Mouse (Mus musculus): ENCODE data around the gene Upk2. TPM values are rescaled to one million over a fixed set of nuclear protein-coding genes. Genes with fewer than 3 reads are reported as not detected.
"Not testable (repeated sequence)": the region's sequence is repeated elsewhere in the genome, so short reads cannot be mapped to it uniquely, and the experiment has no call there.

Upk2 gene
- polyA plus RNA-seq, 1 experiment: 9.0 TPM

DNA sequence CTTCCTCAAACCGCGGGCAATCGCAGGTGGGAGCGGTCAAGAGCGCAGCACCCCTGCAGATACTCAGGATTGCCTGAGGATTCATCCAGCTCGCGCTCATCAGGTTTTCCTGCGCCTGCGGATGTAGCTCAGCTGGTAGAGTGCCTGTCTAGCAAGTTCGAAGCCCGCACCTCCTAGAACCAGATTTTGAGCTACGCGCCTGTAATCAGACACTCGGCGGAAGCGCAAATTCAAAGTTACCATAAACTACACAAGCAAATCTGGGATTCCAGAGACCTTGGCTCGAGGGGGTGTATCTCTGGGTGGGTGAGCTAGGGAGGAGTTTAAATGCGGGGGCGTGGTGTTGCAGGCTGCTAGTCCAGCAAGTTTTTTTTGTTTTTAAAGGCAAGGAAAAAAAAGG is 13.8 kb downstream of the Upk2 start, which contains the start of gene Foxr1:
TSS of gene Foxr1 (minus strand) at position 176 of the 400 bp plus-strand sequence.
- WGBS: 81% methylated on average over 19 of the region's 19 CpGs
- Histone ChIP-seq H3K27ac (ENCODE audit: insufficient read depth, low read depth, low read length) (no peak within 1 kb of the TSS), H3K36me3 (ENCODE audit: control insufficient read depth, insufficient read depth, low read length) (no peaks in the 10 kb centered on the region), H3K4me1 (ENCODE audit: control insufficient read depth, insufficient read depth, low read length) (no peaks in the 10 kb centered on the region), H3K4me3 (ENCODE audit: insufficient read depth, low read depth, low read length) (no peak within 1 kb of the TSS), H3K27me3 (replicated peaks; ENCODE audit: control insufficient read depth, insufficient read depth, low read length) (no peaks in the 10 kb centered on the region)
- TF ChIP-seq POLR2A (IDR thresholded peaks at IDR 0.05; ENCODE audit: low read depth, low read length): no peak
- TF ChIP-seq CTCF (conservative IDR thresholded peaks at IDR 0.05; ENCODE audit: insufficient read depth, insufficient read length, low read depth, low read length): no peak
- DNase-seq: no peak

DNA sequence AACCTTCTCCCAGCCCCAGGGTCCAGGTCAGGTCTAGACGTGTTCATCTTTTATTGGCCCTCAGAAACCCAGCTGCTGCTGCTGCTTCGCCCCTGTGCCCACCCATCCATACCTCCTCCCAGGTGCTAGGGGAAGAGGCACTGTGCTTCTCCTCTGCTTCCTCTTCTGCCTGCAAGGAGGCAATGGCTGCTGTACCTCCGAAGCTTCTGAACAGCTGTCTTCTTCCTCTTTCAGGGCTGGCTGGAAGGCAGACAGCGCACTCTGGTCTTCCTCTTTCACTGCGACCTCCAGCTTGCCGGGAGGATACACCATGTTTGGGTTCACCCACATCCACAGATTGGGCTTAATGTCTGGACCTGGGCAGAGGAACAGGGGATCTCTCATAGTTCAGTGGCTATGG is 19.0 kb downstream of the Upk2 start:
- H3K4me3 ChIP-seq (ENCODE audit: insufficient read depth, low read depth, low read length): no peak overlapping the region

DNA sequence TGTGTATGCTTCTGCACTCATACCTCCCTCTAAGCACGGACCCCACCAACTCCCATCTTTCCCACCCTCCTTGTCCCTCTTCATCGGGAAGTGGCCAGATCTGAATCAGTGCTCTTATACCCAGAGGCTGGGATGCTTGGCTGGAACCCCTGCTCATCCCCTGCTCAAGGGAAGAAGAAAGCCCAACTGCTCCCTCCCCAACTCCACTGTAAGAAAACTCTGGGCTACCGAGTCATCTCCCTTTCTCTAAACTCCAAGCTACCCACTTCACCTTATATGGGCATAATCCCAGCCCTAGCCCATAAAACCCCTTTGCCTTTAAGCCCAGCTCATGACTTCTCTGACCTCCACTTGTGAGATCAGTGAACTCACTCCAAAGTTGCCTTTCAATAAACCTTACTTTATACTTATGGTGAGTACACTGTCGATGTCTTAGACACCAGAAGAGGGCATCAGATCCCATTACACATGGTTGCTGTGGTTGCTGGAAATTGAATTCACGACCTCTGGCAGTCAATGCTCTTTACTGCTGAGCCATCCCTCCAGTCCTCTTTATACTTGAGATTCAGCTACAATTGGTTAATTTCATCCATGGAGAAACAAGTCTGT is 22.1 kb downstream of the Upk2 start:
- Histone ChIP-seq H3K27me3 (replicated peaks; ENCODE audit: control insufficient read depth, insufficient read depth, low read length) (no peaks in the 10 kb centered on the region), H3K27ac (ENCODE audit: insufficient read depth, low read depth, low read length) (no peak overlapping the region), H3K36me3 (ENCODE audit: control insufficient read depth, insufficient read depth, low read length) (no peaks in the 10 kb centered on the region), H3K4me3 (ENCODE audit: insufficient read depth, low read depth, low read length) (no peak overlapping the region), H3K4me1 (ENCODE audit: control insufficient read depth, insufficient read depth, low read length) (no peaks in the 10 kb centered on the region)
- DNase-seq: no peak
- 48% methylated on average over 5 of the region's 5 CpGs for WGBS
- TF ChIP-seq POLR2A (IDR thresholded peaks at IDR 0.05; ENCODE audit: low read depth, low read length) (no peak), CTCF (conservative IDR thresholded peaks at IDR 0.05; ENCODE audit: insufficient read depth, insufficient read length, low read depth, low read length) (no peak)

More for the DNA sequence above, 19.0 kb downstream of the Upk2 start:
- Histone ChIP-seq H3K4me1 (ENCODE audit: control insufficient read depth, insufficient read depth, low read length) (no peaks in the 10 kb centered on the region), H3K27me3 (replicated peaks; ENCODE audit: control insufficient read depth, insufficient read depth, low read length) (no peaks in the 10 kb centered on the region), H3K27ac (ENCODE audit: insufficient read depth, low read depth, low read length) (no peak overlapping the region), H3K36me3 (ENCODE audit: control insufficient read depth, insufficient read depth, low read length) (no peaks in the 10 kb centered on the region)
- WGBS: 69% methylated on average over 6 of the region's 6 CpGs
- TF ChIP-seq CTCF (conservative IDR thresholded peaks at IDR 0.05; ENCODE audit: insufficient read depth, insufficient read length, low read depth, low read length) (no peak), POLR2A (IDR thresholded peaks at IDR 0.05; ENCODE audit: low read depth, low read length) (no peak)
- no peak for DNase-seq

DNA sequence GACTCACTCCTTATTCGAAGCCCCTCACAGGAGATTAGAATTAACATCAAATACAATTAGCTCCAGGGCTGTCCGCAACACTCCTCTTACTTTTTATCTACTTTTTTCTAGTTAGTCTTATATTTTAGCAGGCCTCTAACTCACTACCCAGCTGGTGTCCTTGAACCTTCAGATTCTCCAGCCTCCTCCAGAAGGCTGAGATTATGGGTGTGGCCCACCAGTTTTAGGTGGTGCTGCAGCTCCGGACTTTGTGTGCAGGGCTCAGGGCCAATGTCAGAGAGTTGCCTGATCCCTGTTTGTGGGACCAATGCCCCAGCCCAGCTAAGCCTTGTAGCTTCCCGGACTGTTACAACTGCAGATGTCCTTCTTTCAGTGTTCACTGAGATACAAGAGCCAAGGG is 31.2 kb downstream of the Upk2 start:
- Histone ChIP-seq H3K4me3 (ENCODE audit: insufficient read depth, low read depth, low read length) (no peak overlapping the region), H3K27me3 (replicated peaks; ENCODE audit: control insufficient read depth, insufficient read depth, low read length) (no peaks in the 10 kb centered on the region), H3K36me3 (ENCODE audit: control insufficient read depth, insufficient read depth, low read length) (no peaks in the 10 kb centered on the region), H3K27ac (ENCODE audit: insufficient read depth, low read depth, low read length) (no peak overlapping the region), H3K4me1 (ENCODE audit: control insufficient read depth, insufficient read depth, low read length) (no peaks in the 10 kb centered on the region)
- no peak for DNase-seq
- WGBS: 89% methylated on average over 4 of the region's 4 CpGs
- TF ChIP-seq CTCF (conservative IDR thresholded peaks at IDR 0.05; ENCODE audit: insufficient read depth, insufficient read length, low read depth, low read length) (no peak), POLR2A (IDR thresholded peaks at IDR 0.05; ENCODE audit: low read depth, low read length) (no peak)

DNA sequence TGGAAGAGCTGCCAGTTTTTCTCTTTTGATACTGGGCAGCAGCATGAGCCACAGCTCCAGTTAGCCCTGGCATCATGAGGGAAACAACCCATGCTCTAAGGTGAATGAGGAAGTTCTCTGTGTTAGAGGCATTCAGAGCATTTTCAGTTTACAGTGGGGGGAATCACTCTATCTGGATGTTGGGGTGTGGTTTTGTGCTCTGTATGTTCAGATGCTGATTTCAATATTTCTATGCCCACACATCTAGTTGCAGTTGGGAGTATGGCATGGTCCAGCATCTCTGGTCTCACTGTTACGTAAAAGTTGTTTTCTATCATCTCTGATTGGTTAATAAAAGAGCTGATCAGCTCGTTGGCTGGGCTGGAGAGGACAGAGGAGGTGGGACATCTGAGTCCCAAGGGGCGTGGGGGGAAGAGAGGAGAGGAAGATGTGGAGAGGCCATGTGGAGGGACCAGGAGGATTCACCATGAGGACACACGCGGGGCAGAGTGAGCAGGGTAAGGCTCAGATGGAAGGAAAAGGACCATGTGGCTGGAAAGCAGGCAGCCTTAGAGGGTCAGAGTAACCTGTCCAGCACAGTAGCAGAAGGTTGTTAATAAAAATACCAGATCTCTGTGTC is 34.4 kb downstream of the Upk2 start:
- no peak overlapping the region for H3K4me3 ChIP-seq (ENCODE audit: insufficient read depth, low read depth, low read length)
- peaks cover 4% of the 10 kb centered on the region; the same call in 1 of the 2 replicates for H3K4me1 ChIP-seq (ENCODE audit: control insufficient read depth, insufficient read depth, low read length)
- 72% methylated on average over 5 of the region's 5 CpGs for WGBS
- TF ChIP-seq POLR2A (IDR thresholded peaks at IDR 0.05; ENCODE audit: low read depth, low read length): no peak
- TF ChIP-seq CTCF (conservative IDR thresholded peaks at IDR 0.05; ENCODE audit: insufficient read depth, insufficient read length, low read depth, low read length): no peak
- no peaks in the 10 kb centered on the region for H3K36me3 ChIP-seq (ENCODE audit: control insufficient read depth, insufficient read depth, low read length)
- no peak overlapping the region for H3K27ac ChIP-seq (ENCODE audit: insufficient read depth, low read depth, low read length)
- H3K27me3 ChIP-seq (replicated peaks; ENCODE audit: control insufficient read depth, insufficient read depth, low read length): no peaks in the 10 kb centered on the region
- DNase-seq: no peak

DNA sequence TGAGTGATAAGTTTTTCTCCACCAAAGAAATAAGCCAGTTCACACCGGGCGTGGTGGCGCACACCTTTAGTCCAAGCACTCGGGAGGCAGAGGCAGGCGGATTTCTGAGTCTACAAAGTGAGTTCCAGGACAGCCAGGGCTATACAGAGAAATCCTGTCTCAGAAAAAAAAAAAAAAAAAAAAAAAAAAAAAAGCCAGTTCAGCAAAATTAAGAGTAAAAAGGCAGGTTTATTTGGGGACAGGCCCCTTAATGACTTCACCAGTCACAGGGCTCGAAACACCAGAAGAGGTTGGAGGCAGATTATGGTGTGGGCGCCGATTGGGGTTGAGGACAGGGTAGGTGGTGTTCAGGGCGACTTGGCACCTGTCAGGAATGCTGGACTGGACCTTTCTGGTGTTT is 35.0 kb downstream of the Upk2 start:
- DNase-seq; H3K4me1 ChIP-seq (ENCODE audit: control insufficient read depth, insufficient read depth, low read length); H3K4me3 ChIP-seq (ENCODE audit: insufficient read depth, low read depth, low read length); H3K27ac ChIP-seq (ENCODE audit: insufficient read depth, low read depth, low read length); H3K36me3 ChIP-seq (ENCODE audit: control insufficient read depth, insufficient read depth, low read length); H3K27me3 ChIP-seq (replicated peaks; ENCODE audit: control insufficient read depth, insufficient read depth, low read length): not testable (repeated sequence)
- WGBS: 86% methylated on average over 9 of the region's 9 CpGs

DNA sequence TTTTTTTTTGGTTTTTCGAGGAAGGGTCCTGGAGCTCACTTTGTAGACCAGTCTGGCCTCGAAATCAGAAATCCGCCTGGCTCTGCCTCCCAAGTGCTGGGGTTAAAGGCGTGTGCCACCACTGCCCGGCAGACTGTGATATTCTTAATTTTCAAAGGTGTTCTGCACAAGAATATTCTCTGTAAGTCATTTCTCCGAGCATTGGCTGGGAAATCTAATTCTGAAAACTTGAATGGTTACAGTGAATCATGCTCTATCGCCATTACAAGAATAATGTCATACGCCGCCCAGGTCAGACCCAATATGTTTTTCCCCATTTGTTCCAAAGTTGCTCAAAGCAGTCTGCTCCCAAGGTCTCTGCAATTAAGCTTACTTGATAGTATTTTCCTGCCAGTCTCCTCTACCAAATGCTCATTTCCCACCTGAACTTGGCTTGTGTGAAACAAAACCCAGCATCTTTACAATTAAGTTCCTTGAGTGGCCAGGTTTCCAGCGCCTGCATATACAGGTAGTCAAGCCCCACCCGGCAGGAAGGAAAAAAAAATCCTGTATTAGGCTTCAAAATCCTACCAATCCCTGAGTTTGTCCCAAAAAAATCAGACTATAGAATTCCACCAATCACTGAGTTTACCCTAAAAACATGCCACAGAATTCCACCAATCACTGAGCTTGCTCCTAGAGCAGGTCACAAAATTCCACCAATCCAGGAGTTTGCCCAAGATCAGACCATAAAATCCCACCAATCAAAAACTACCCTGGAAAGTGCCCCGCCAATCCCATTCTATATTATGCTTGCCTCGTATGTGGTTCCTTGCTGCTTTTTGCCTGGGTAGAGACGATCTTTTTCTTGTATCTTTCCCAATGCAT is 36.0 kb downstream of the Upk2 start, which contains the start of gene Ccdc84:
TSS of gene Ccdc84 (minus strand) at position 51 of the 867 bp plus-strand sequence.
- DNase-seq: no peak
- TF ChIP-seq CTCF (conservative IDR thresholded peaks at IDR 0.05; ENCODE audit: insufficient read depth, insufficient read length, low read depth, low read length): no peak
- no peak for TF ChIP-seq POLR2A (IDR thresholded peaks at IDR 0.05; ENCODE audit: low read depth, low read length)
- H3K36me3 ChIP-seq (ENCODE audit: control insufficient read depth, insufficient read depth, low read length): no peaks in the 10 kb centered on the region
- peak within 1 kb of the TSS; percentile 43; the same call in 1 of the 2 replicates for H3K27ac ChIP-seq (ENCODE audit: insufficient read depth, low read depth, low read length)
- H3K4me3 ChIP-seq (ENCODE audit: insufficient read depth, low read depth, low read length): peak within 1 kb of the TSS; percentile 71
- 70% methylated on average over 14 of the region's 14 CpGs for WGBS
- peaks cover 4% of the 10 kb centered on the region; the same call in 1 of the 2 replicates for H3K4me1 ChIP-seq (ENCODE audit: control insufficient read depth, insufficient read depth, low read length)
- H3K27me3 ChIP-seq (replicated peaks; ENCODE audit: control insufficient read depth, insufficient read depth, low read length): no peaks in the 10 kb centered on the region
